Mouse (Mus musculus): Measurements from ENCODE around the gene Nabp2. TPM values are rescaled to one million over a fixed set of nuclear protein-coding genes. Genes with fewer than 3 reads are reported as not detected.
A peak's percentile ranks its signal among the peaks of the same experiment; 100 is the strongest.

The Nabp2 gene
- polyA plus RNA-seq, 1 experiment: 42.0 TPM

DNA sequence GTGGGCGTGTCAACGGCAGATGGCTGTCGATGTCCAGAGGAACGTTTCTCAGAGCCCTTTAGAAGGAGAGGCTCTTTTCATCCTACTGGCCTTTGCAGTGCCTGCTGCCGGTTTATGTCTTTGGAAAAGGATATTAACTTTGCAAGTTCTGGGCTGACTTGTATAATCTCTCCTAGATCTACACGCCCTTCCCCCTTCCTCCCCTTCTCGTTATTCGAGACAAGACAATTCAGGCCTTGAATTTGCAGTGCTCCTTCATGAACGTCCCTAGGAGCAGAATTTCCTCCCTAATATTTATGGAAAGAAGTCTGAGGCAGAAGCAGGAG, 42.1 kb downstream of the Nabp2 start:
- TF ChIP-seq POLR2A (IDR thresholded peaks at IDR 0.05; ENCODE audit: low read depth, low read length): no peak
- no peak for TF ChIP-seq CTCF (IDR thresholded peaks at IDR 0.05; ENCODE audit: borderline replicate concordance, insufficient read depth, low read length)
- Histone ChIP-seq H3K4me1 (ENCODE audit: control insufficient read depth, insufficient read depth, low read length) (peaks cover 4% of the 10 kb centered on the region; the same call in 1 of the 2 replicates), H3K4me3 (ENCODE audit: insufficient read depth, low read length) (peak overlapping the region; percentile 27), H3K27ac (ENCODE audit: insufficient read depth, low read length) (peak overlapping the region; percentile 63)

DNA sequence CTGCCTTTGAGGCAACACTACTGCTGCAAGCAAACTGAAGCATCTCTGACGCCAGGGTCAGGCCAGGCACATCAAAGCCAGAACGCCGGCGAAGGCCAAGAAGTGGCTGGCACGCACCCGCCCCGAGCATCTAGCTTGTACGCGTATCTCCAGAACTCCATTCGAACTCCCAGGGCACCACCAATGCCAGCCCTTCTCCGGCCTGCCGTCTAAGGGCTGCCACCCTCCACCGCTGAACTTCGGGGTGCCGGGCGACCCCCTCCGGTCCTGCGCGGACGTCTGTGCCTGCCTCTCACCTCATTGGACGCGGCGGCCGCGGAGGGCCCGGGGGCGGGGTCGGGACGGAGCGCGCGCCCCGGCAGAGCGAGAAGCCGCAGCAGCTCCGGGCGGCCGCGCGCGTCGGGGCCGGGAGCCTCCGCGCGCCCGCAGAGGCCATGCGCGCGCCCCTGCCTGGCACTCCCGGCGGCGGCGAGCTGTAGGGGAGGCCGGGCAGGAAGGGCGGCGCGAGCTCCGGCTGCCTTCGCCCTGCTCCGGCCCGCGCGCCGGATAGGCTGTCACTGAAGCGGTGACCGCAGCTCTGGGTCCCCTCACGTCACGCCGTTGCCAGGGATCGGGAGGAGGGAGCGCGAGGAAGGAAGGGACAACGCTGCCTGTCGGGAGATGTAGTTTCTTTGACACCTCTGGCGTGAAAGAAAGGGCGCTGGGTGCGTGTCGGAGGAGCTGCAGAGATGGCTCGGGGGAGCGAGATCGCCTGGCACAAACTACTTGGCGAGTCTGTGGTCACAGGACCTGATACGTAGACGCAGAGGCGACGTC, 42.7 kb downstream of the Nabp2 start, which contains the start of gene Coq10a:
Coq10a (minus strand) TSS at position 596 of the 816 bp plus-strand sequence.
- peak within 1 kb of the TSS; percentile 63 for H3K27ac ChIP-seq (ENCODE audit: insufficient read depth, low read length)
- peak within 1 kb of the TSS; percentile 72 for H3K4me3 ChIP-seq (ENCODE audit: insufficient read depth, low read length)
- peaks cover 4% of the 10 kb centered on the region; the same call in 1 of the 2 replicates for H3K4me1 ChIP-seq (ENCODE audit: control insufficient read depth, insufficient read depth, low read length)
- no peak for TF ChIP-seq CTCF (IDR thresholded peaks at IDR 0.05; ENCODE audit: borderline replicate concordance, insufficient read depth, low read length)
- TF ChIP-seq POLR2A (IDR thresholded peaks at IDR 0.05; ENCODE audit: low read depth, low read length): peak; percentile 94

DNA sequence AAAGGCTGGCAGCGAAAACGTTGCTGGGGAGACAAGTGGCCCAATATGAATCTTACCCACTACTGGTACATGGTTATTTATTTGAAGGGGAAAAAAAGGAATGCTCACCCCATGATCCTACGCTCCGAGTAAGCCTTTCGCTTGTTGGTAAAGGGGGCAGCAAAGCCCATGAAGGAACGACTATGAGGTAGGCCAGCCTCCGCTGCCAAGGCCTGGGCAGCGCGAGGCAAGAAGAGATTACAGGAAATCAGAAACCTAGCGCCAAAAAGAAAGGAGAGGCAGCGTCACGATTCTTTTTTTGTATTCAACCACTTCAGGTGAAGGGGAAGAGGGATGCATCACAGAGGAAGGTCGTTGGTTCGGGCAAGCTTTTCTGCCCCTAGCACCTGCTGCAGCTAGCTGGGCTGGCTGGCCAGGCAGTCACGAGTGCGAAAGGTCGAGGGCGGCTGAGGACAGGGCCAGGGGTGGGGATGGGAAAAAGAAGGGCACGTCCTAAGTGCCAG, 43.3 kb downstream of the Nabp2 start:
- peak overlapping the region; percentile 72 for H3K4me3 ChIP-seq (ENCODE audit: insufficient read depth, low read length)
- H3K27ac ChIP-seq (ENCODE audit: insufficient read depth, low read length): peak overlapping the region; percentile 60
- H3K4me1 ChIP-seq (ENCODE audit: control insufficient read depth, insufficient read depth, low read length): peaks cover 4% of the 10 kb centered on the region; the same call in 1 of the 2 replicates
- TF ChIP-seq POLR2A (IDR thresholded peaks at IDR 0.05; ENCODE audit: low read depth, low read length) (no peak; the same call in 1 of the 2 replicates), CTCF (IDR thresholded peaks at IDR 0.05; ENCODE audit: borderline replicate concordance, insufficient read depth, low read length) (no peak)

DNA sequence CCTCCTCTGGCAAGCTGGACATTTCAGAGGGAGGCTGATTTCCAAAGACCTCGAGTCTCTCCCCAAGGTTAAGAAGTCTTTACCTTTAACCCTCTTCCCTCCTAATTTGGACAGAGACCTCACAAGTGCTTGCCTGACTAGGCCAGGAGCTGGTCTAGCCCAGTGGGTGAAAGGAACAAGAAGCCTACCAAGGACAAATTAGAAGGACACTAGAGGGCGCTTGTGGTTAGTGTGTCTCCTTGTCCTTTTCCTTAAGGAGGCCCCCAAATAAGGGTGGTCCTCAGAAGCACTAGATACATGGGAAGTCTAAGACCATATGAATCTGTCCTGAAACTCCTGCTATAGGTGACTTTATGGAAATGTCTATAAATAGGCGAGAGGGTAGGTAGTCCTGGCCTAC, 48.7 kb downstream of the Nabp2 start:
- Histone ChIP-seq H3K4me3 (ENCODE audit: insufficient read depth, low read length) (no peak overlapping the region), H3K27ac (ENCODE audit: insufficient read depth, low read length) (no peak overlapping the region), H3K4me1 (ENCODE audit: control insufficient read depth, insufficient read depth, low read length) (no peaks in the 10 kb centered on the region)
- TF ChIP-seq POLR2A (IDR thresholded peaks at IDR 0.05; ENCODE audit: low read depth, low read length) (no peak), CTCF (IDR thresholded peaks at IDR 0.05; ENCODE audit: borderline replicate concordance, insufficient read depth, low read length) (no peak)

DNA sequence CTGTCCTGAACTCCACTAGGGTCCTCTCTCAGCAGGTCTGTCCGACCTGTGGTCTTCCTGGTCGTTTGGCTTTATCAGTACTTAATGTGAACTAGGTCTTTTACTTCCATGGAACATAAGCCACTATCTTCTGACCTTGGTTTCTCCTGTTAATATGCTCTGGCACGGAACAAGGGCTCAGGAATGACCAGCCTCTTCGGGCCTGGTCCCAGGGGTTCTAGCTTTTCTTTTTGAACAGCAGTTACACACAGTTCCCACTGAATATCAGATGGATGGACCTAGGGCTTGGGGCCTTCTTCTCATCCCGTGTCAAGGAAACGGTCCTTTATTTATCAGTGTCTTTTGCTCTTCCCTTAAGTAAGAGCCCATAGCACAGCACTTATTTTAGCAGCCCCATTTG, 49.5 kb downstream of the Nabp2 start:
- H3K27ac ChIP-seq (ENCODE audit: insufficient read depth, low read length): no peak overlapping the region
- TF ChIP-seq POLR2A (IDR thresholded peaks at IDR 0.05; ENCODE audit: low read depth, low read length): no peak
- no peak for TF ChIP-seq CTCF (IDR thresholded peaks at IDR 0.05; ENCODE audit: borderline replicate concordance, insufficient read depth, low read length)
- no peaks in the 10 kb centered on the region for H3K4me1 ChIP-seq (ENCODE audit: control insufficient read depth, insufficient read depth, low read length)
- H3K4me3 ChIP-seq (ENCODE audit: insufficient read depth, low read length): no peak overlapping the region

DNA sequence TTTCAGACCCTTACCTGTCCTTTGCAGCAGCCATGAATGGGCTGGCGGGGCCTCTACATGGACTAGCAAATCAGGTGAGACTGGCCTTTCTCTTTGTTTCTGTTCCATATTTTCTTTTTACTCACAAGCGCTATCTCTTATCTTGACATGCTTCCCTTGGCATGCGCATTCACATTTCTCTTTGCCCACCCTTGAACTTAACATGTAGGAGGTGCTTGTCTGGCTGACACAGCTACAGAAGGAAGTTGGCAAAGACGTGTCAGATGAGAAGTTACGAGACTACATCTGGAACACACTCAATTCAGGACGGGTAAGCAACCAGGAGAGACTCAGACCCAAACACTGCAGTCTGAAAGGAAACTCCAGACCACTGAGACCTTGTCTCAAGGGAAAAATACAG, 52.1 kb downstream of the Nabp2 start:
- Histone ChIP-seq H3K4me3 (ENCODE audit: insufficient read depth, low read length) (no peak overlapping the region), H3K4me1 (ENCODE audit: control insufficient read depth, insufficient read depth, low read length) (no peaks in the 10 kb centered on the region), H3K27ac (ENCODE audit: insufficient read depth, low read length) (no peak overlapping the region)
- no peak for TF ChIP-seq POLR2A (IDR thresholded peaks at IDR 0.05; ENCODE audit: low read depth, low read length)
- no peak for TF ChIP-seq CTCF (IDR thresholded peaks at IDR 0.05; ENCODE audit: borderline replicate concordance, insufficient read depth, low read length)

DNA sequence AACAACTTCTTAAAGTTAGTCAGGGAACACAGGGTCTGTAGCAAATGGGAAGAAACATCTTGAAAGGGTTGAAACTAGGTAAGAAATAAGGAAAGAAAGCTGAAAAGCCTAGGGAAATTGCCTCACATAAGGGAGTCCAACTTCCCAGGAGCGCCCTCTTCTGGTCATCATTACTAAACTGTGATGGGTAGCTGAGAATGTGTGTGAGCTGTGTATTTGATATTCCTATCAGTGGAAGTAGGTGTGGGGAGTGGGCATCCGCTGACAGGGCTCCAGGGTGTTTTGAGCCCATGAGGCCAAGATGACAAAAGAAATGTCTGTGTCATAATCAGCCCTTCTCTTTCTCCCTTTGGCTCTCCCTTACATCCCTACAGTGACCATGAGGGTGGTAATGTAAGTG, 52.5 kb downstream of the Nabp2 start:
- no peaks in the 10 kb centered on the region for H3K4me1 ChIP-seq (ENCODE audit: control insufficient read depth, insufficient read depth, low read length)
- TF ChIP-seq CTCF (IDR thresholded peaks at IDR 0.05; ENCODE audit: borderline replicate concordance, insufficient read depth, low read length): no peak
- TF ChIP-seq POLR2A (IDR thresholded peaks at IDR 0.05; ENCODE audit: low read depth, low read length): no peak
- H3K4me3 ChIP-seq (ENCODE audit: insufficient read depth, low read length): no peak overlapping the region
- H3K27ac ChIP-seq (ENCODE audit: insufficient read depth, low read length): no peak overlapping the region

Other genes starting within 250 kb of the Nabp2 start
- 167 and 198 TPM in 2 replicates for gene Rbms2, start 231.2 kb downstream of the Nabp2 start, polyA plus RNA-seq (2011; ENCODE audit: insufficient read length, low read depth, missing spikeins)
- gene Gls2, start 217.0 kb downstream of the Nabp2 start, polyA plus RNA-seq (2011; ENCODE audit: insufficient read length, low read depth, missing spikeins): 1.1 and 1.2 TPM in 2 replicates
- gene Spryd4, start 199.7 kb downstream of the Nabp2 start, polyA plus RNA-seq (2011; ENCODE audit: insufficient read length, low read depth, missing spikeins): 14.5 and 17.6 TPM in 2 replicates
- gene Mip, start 185.7 kb downstream of the Nabp2 start, polyA plus RNA-seq (2011; ENCODE audit: insufficient read length, low read depth, missing spikeins): not detected in 2 replicates
- gene Timeless, start 179.4 kb downstream of the Nabp2 start, polyA plus RNA-seq (2011; ENCODE audit: insufficient read length, low read depth, missing spikeins): 9.7 and 18.9 TPM in 2 replicates
- 0.30 TPM in 1 of 2 replicates, not detected in the other for gene Apon, start 157.4 kb downstream of the Nabp2 start, polyA plus RNA-seq (2011; ENCODE audit: insufficient read length, low read depth, missing spikeins)
- gene Apof, start 142.8 kb downstream of the Nabp2 start, polyA plus RNA-seq (2011; ENCODE audit: insufficient read length, low read depth, missing spikeins): not detected in 2 replicates
- 34.5 and 35.0 TPM in 2 replicates for gene Stat2, start 140.9 kb downstream of the Nabp2 start, polyA plus RNA-seq (2011; ENCODE audit: insufficient read length, low read depth, missing spikeins)
- 0.42 TPM in 1 of 2 replicates, not detected in the other for gene Il23a, start 112.7 kb downstream of the Nabp2 start, polyA plus RNA-seq (2011; ENCODE audit: insufficient read length, low read depth, missing spikeins)
- 10.2 and 14.2 TPM in 2 replicates for gene Pan2, start 108.2 kb downstream of the Nabp2 start, polyA plus RNA-seq (2011; ENCODE audit: insufficient read length, low read depth, missing spikeins)
- gene Cnpy2, start 89.0 kb downstream of the Nabp2 start, polyA plus RNA-seq (2011; ENCODE audit: insufficient read length, low read depth, missing spikeins): 121 and 145 TPM in 2 replicates
- 204 and 207 TPM in 2 replicates for gene Cs, start 73.8 kb downstream of the Nabp2 start, polyA plus RNA-seq (2011; ENCODE audit: insufficient read length, low read depth, missing spikeins)
- gene Coq10a, start 42.5 kb downstream of the Nabp2 start, polyA plus RNA-seq (2011; ENCODE audit: insufficient read length, low read depth, missing spikeins): 20.5 and 24.6 TPM in 2 replicates
- 59.1 and 63.1 TPM in 2 replicates for gene Ankrd52, start 34.4 kb downstream of the Nabp2 start, polyA plus RNA-seq (2011; ENCODE audit: insufficient read length, low read depth, missing spikeins)
- gene Slc39a5, start 10.3 kb downstream of the Nabp2 start, polyA plus RNA-seq (2011; ENCODE audit: insufficient read length, low read depth, missing spikeins): not detected in 2 replicates
- gene Rnf41, start 165 bp upstream of the Nabp2 start, polyA plus RNA-seq (2011; ENCODE audit: insufficient read length, low read depth, missing spikeins): 42.1 and 45.6 TPM in 2 replicates
- 100 and 117 TPM in 2 replicates for gene Smarcc2, start 47.8 kb upstream of the Nabp2 start, polyA plus RNA-seq (2011; ENCODE audit: insufficient read length, low read depth, missing spikeins)
- 2,243 and 2,568 TPM in 2 replicates for gene Myl6, start 82.7 kb upstream of the Nabp2 start, polyA plus RNA-seq (2011; ENCODE audit: insufficient read length, low read depth, missing spikeins)
- 9.4 and 10.6 TPM in 2 replicates for gene Myl6b, start 87.2 kb upstream of the Nabp2 start, polyA plus RNA-seq (2011; ENCODE audit: insufficient read length, low read depth, missing spikeins)
- gene Esyt1, start 114.4 kb upstream of the Nabp2 start, polyA plus RNA-seq (2011; ENCODE audit: insufficient read length, low read depth, missing spikeins): 75.2 and 83.3 TPM in 2 replicates
- 4.7 and 6.0 TPM in 2 replicates for gene Zc3h10, start 136.3 kb upstream of the Nabp2 start, polyA plus RNA-seq (2011; ENCODE audit: insufficient read length, low read depth, missing spikeins)
- 2,862 and 3,188 TPM in 2 replicates for gene Rpl41, start 137.8 kb upstream of the Nabp2 start, polyA plus RNA-seq (2011; ENCODE audit: insufficient read length, low read depth, missing spikeins)
- gene Pa2g4, start 154.5 kb upstream of the Nabp2 start, polyA plus RNA-seq (2011; ENCODE audit: insufficient read length, low read depth, missing spikeins): 146 and 152 TPM in 2 replicates
- 0.13 and 0.70 TPM in 2 replicates for gene Erbb3, start 178.2 kb upstream of the Nabp2 start, polyA plus RNA-seq (2011; ENCODE audit: insufficient read length, low read depth, missing spikeins)
- 1,073 and 1,205 TPM in 2 replicates for gene Rps26, start 215.3 kb upstream of the Nabp2 start, polyA plus RNA-seq (2011; ENCODE audit: insufficient read length, low read depth, missing spikeins)
- gene Ikzf4, start 234.5 kb upstream of the Nabp2 start, polyA plus RNA-seq (2011; ENCODE audit: insufficient read length, low read depth, missing spikeins): 2.3 and 4.8 TPM in 2 replicates